Comparison of ENCODE assay signal across 12 mouse cellular contexts in genomic region chr9:66281501-66281951, GRCm38 (mm10).
DNase-seq lines count a peak whose midpoint lies in the region; ATAC-seq and TF ChIP-seq lines count a peak whose summit lies in the region.
"Had no signal": no experiment of that assay in that cellular context is flagged by ENCODE, and none has a peak within 500 bp of the region (broad histone marks: within the 10 kb centered on the region; RNA-seq: fewer than 3 reads in every experiment).

No protein-coding gene starts in this region.

- WGBS in hindbrain, postnatal 0 days, result 42% methylated on average over 9 of the region's 9 CpGs
- 54% methylated on average over 9 of the region's 9 CpGs for WGBS in hindbrain, embryonic 13.5 days
- WGBS in thymus, adult 2 months, result 6% methylated on average over 9 of the region's 9 CpGs

- no peaks in the 10 kb centered on the region for H3K27me3 ChIP-seq in hindbrain, postnatal 0 days (ENCODE audit: insufficient read depth, low read length)
- no peaks in the 10 kb centered on the region for H3K27me3 ChIP-seq in hindbrain, embryonic 13.5 days
- no peaks in the 10 kb centered on the region for H3K27me3 ChIP-seq in thymus, adult 2 months (ENCODE audit: control insufficient read depth, insufficient read depth, low read length)
- H3K27me3 ChIP-seq: lung, embryonic 15.5 days had no signal

- no peak for TF ChIP-seq POLR2A in thymus, adult 2 months (IDR thresholded peaks at IDR 0.05; ENCODE audit: control insufficient read depth, extremely low read depth, insufficient read depth, low read length, poor library complexity)

- DNase-seq in hindbrain, postnatal 0 days (ENCODE audit: low spot score), result peak; percentile 51
- peak; percentile 89 for DNase-seq in R1 (ENCODE audit: low read depth, low spot score)
- DNase-seq in lung, postnatal 4 days, result peak; percentile 23 to 60
- peak; percentile 79 for DNase-seq in thymus, adult 2 months
- DNase-seq in adrenal gland, adult (ENCODE audit: inconsistent age in 2 of 2, low spot score in 1 of 2), result no peak
- no peak for DNase-seq in c-Kit-positive CD71-positive TER-119-positive erythroid progenitor cells, embryonic 14.5 days (ENCODE audit: low spot score)
- DNase-seq: right cerebral cortex, postnatal 14 days had no signal

- H3K4me2 ChIP-seq in hindbrain, postnatal 0 days (ENCODE audit: low read depth, low read length), result no peak overlapping the region
- H3K4me2 ChIP-seq in hindbrain, embryonic 13.5 days, result no peak overlapping the region
- H3K4me2 ChIP-seq: lung, embryonic 15.5 days had no signal

- no peaks in the 10 kb centered on the region for H3K36me3 ChIP-seq in hindbrain, postnatal 0 days (ENCODE audit: insufficient read depth, low read length)
- no peaks in the 10 kb centered on the region for H3K36me3 ChIP-seq in hindbrain, embryonic 13.5 days
- H3K36me3 ChIP-seq in thymus, adult 2 months (ENCODE audit: control insufficient read depth, insufficient read depth, low read length), result no peaks in the 10 kb centered on the region
- H3K36me3 ChIP-seq: G1E; lung, embryonic 15.5 days had no signal

- H3K4me1 ChIP-seq in hindbrain, postnatal 0 days (ENCODE audit: insufficient read depth, low read length), result no peaks in the 10 kb centered on the region
- peaks cover 4% of the 10 kb centered on the region; the same call in 1 of the 2 replicates for H3K4me1 ChIP-seq in hindbrain, embryonic 13.5 days (replicated peaks)
- peaks cover 33% of the 10 kb centered on the region for H3K4me1 ChIP-seq in thymus, adult 2 months (replicated peaks; ENCODE audit: control insufficient read depth, insufficient read depth, low read length)

- H3K4me3 ChIP-seq in hindbrain, postnatal 0 days (ENCODE audit: low read length), result no peak overlapping the region
- no peak overlapping the region for H3K4me3 ChIP-seq in hindbrain, embryonic 13.5 days
- no peak overlapping the region for H3K4me3 ChIP-seq in thymus, adult 2 months (ENCODE audit: control insufficient read depth, insufficient read depth, low read length)
- H3K4me3 ChIP-seq: lung, embryonic 15.5 days had no signal

- ATAC-seq in hindbrain, postnatal 0 days, result peak; percentile 66
- no peak for ATAC-seq in hindbrain, embryonic 13.5 days (ENCODE audit: low FRiP score)
- no peak for ATAC-seq in megakaryocyte-erythroid progenitor cell, adult 5-6 weeks (replicated peaks; ENCODE audit: low FRiP score, low TSS enrichment, poor library complexity, severe bottlenecking)
- ATAC-seq: intestine, postnatal 0 days had no signal

- H3K9me3 ChIP-seq in hindbrain, postnatal 0 days (ENCODE audit: low read length), result no peaks in the 10 kb centered on the region
- no peaks in the 10 kb centered on the region for H3K9me3 ChIP-seq in hindbrain, embryonic 13.5 days
- H3K9me3 ChIP-seq: lung, embryonic 15.5 days had no signal

- H3K9ac ChIP-seq in hindbrain, postnatal 0 days (replicated peaks; ENCODE audit: low read length), result no peak overlapping the region
- H3K9ac ChIP-seq in hindbrain, embryonic 13.5 days, result no peak overlapping the region
- H3K9ac ChIP-seq: lung, embryonic 15.5 days had no signal

- no peak for TF ChIP-seq CTCF in hindbrain, postnatal 0 days (IDR thresholded peaks at IDR 0.05; ENCODE audit: low read depth)
- no peak for TF ChIP-seq CTCF in thymus, adult 2 months (IDR thresholded peaks at IDR 0.05; ENCODE audit: borderline replicate concordance, control insufficient read depth, extremely low read depth, insufficient read depth, low read length, poor library complexity)

- no peak overlapping the region; the same call in 1 of the 2 replicates for H3K27ac ChIP-seq in hindbrain, postnatal 0 days
- H3K27ac ChIP-seq in hindbrain, embryonic 13.5 days, result no peak overlapping the region
- H3K27ac ChIP-seq in thymus, adult 2 months (ENCODE audit: control insufficient read depth, insufficient read depth, low read length), result peak overlapping the region; percentile 63
- H3K27ac ChIP-seq: lung, embryonic 15.5 days had no signal

Comparison
In these comparisons a context has a peak if more than half of its experiments do, and no peak if none do; other contexts are left out.
1. DNase-seq: peak in hindbrain, postnatal 0 days (single experiment), R1 (single experiment), lung, postnatal 4 days (2 of 2) and thymus, adult 2 months (single experiment); none in adrenal gland, adult (0 of 2) and c-Kit-positive CD71-positive TER-119-positive erythroid progenitor cells, embryonic 14.5 days (single experiment).